Mouse (Mus musculus): ENCODE results near the gene Gpr137c.

Gene Gpr137c

DNA sequence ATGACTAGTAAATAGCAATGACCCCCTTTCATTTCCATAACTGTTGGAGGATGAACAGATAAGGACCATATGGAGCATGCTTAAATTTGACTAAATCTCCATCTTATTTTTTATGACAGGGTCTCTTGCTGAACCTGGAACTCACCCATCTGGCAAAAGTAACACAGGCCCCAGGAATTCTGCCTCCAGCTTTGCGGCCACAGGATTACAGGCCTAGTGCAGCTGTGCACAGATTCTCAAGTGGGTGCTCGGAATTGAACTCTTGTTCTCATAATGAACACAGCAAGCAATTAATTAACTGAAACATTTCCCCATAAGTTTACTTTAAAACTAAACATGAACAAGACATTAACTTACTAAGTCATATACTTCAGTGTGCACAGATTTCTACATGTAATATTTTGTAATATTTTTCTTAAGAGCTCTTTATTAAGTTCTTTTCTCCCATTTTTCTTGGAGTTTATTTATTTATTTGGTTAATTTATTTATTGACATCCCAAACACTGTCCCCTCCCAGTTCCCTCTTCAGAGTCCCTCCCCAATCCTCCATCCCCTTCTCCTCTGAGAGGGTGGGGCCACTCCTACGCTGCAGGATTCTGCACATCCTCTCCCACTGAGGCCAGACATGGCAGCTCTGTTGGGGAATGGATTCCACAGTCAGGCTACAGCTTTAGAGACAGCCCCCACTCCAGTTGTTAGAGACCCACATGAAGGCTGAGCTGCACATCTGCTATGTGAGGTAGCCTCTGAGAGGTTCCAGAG lies 44.5 kb downstream of the Gpr137c start:
- in situ Hi-C loops (cut with MboI; ENCODE audit: low pct_unique_long_range_greater_than_20kb in 1 of 2, low sequenced_read_pairs in 2 of 2, unreplicated experiment in 1 of 2) = no loop called here

DNA sequence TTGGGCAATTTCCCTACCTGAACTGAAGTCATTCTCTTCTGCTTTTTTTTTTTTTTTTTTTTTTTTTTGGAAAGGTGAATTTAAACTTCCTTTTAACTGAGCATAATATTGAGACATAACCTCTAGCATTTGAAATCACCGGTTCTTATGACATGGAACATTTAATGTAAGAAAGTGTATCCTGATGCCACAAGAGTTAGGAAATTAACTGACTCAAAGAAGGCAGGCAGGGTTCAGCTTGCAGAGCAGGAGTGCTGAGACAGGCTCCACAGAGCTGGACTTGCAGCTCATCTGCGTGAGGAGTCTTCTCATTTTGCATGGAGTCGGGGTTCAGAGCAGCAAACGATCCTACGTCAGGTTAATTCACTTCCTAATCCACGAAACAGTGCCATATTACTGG lies 56.3 kb downstream of the Gpr137c start:
- in situ Hi-C loops (cut with MboI; ENCODE audit: low pct_unique_long_range_greater_than_20kb in 1 of 2, low sequenced_read_pairs in 2 of 2, unreplicated experiment in 1 of 2) = no loop called here

DNA sequence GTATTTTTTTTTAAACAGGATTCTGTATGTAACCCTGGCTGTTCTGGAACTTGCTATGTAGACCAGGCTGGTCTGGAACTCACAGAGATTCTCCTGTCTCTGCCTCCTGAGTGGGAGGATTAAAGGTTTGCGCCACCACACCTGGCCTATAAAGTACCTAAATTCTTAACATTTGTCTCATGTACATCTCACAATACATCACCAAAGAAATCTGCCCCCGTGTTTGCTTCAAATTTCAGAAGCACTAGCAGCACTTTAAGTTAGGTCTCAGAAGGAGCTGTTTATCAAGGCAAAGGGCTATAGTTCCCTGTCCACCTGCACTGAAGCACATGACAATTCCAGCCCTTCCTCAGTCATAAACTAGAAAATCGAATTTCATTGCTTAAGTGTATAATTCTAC lies 62.5 kb downstream of the Gpr137c start:
- in situ Hi-C loops (cut with MboI; ENCODE audit: low pct_unique_long_range_greater_than_20kb in 1 of 2, low sequenced_read_pairs in 2 of 2, unreplicated experiment in 1 of 2) = no loop called here

DNA sequence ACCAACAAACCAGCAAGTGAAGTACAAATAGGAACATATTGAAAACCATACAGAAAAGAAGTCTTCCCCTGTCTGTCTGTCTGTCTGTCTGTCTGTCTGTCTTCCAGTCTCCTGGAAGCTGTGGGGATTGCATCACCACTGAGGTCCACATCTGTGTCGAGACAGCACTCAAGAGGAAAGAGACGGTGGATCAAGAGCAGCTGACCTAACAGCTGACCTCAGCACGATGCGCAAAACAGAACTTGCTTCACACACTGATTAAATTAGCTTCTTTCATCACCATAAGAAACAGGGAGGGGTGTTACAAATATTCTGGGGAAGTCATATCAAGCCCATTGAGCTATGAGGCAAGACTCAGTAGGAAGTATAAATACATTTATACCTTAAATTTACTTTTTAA lies 72.1 kb downstream of the Gpr137c start:
- in situ Hi-C loops (cut with MboI; ENCODE audit: low pct_unique_long_range_greater_than_20kb in 1 of 2, low sequenced_read_pairs in 2 of 2, unreplicated experiment in 1 of 2) = no loop called here

DNA sequence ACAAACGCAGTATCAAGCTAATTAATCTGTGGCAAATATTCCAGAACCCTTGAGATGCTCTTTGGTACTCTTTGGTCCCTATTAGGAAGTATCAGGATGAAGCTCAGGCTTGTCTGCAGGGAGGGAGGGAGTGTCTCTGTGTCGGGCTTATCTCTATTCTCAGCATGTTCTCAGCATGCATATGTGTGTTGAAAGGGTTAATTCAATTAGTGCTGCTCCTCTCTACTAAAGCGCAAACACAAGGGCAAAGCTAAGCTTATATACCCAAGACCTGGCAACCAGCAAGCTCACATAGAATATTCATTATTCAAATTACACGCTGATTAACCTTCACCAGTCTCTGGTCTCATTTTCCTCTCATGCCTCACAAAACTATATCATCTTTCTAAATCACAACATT lies 84.4 kb downstream of the Gpr137c start:
- in situ Hi-C loops (cut with MboI; ENCODE audit: low pct_unique_long_range_greater_than_20kb in 1 of 2, low sequenced_read_pairs in 2 of 2, unreplicated experiment in 1 of 2) = no loop called here

DNA sequence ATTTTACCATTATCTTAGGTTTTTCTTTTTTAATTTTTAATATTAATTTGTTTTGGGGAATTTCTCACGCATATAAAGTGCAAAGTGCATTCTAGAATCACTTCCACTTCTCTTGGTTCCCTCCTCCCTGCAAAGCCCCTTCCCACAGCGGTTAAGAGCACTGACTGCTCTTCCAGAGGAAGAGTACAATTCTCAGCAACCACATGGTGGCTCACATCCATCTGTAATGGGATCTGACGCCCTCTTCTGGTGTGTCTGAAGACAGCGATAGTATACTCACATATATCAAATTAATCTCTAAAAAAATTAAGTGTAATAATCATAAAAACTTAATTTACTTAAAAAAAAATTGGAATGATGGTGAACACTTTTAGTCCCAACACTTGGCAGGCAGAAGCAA lies 84.9 kb downstream of the Gpr137c start:
- in situ Hi-C loops (cut with MboI; ENCODE audit: low pct_unique_long_range_greater_than_20kb in 1 of 2, low sequenced_read_pairs in 2 of 2, unreplicated experiment in 1 of 2) = no loop called here

DNA sequence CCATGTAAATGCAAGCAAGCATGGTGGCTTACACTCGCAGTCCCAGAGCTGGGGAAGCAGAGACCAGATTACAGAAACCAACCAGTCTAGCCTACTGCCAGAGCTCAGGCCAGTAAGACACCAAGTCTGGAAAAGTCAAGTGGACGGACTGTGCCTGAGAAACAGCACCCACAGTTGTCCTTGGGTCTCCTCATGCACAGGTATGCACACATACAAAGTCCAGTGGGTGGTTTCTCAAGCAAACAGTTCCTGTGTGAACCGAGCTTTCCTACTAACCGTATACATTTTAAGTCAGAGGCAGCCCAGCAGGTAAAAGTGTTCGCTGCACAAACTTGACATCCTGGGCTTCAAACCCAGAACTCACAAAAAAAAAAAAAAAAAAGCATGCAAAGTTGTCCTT lies 86.3 kb downstream of the Gpr137c start:
- in situ Hi-C loops (cut with MboI; ENCODE audit: low pct_unique_long_range_greater_than_20kb in 1 of 2, low sequenced_read_pairs in 2 of 2, unreplicated experiment in 1 of 2) = no loop called here

DNA sequence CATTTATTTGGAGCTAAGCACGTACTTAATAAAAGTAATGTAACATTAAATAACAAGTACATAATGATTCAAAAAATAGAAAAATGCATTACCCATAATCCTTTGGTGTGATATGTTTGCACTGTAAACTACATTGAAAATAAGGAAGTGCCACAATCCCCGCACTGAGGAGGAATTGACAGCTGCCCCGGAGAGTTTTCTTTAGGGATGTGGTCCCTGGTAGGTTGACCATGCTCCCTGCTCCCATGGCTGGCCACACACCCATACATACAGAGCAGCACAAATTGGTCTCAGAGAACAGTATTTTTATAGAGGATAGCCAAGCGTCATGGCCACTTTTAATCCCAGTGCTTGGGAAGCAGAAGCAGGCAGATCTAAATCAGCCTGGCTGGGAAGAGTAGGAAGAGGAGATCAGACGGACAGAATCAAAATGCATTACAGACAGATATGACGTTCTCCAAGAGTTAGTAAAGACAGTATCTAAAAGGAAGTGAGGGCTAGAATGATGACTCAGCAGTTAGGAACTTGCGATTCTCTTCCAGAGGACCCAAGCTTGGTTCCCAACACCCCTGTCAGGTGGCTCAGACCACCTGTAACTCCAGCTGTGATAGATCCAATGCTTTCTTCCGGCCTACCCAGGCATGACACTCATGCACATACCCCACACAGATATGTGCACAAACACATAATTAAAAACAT lies 88.3 kb downstream of the Gpr137c start:
- in situ Hi-C loops (cut with MboI; ENCODE audit: low pct_unique_long_range_greater_than_20kb in 1 of 2, low sequenced_read_pairs in 2 of 2, unreplicated experiment in 1 of 2) = no loop called here

DNA sequence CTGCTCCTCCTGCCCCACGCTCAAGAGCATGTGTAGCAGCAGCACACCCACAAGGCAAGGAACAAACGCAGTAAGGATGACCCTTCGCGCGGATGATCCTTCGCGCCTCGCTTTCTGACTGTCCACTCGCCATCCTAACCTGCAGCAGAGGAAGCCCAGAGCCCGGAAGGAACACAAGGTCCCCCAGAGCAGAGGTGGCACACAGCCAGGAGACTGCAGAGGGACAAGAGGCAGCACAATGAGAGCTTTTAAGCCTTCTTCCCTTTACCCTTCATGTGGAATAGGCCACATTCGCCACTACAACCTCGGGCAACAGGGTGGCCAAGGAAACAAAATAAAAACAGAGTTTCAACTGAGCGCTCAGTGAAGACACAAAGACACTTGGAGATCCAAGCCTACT lies 90.1 kb downstream of the Gpr137c start:
- in situ Hi-C loops (cut with MboI; ENCODE audit: low pct_unique_long_range_greater_than_20kb in 1 of 2, low sequenced_read_pairs in 2 of 2, unreplicated experiment in 1 of 2) = no loop called here

DNA sequence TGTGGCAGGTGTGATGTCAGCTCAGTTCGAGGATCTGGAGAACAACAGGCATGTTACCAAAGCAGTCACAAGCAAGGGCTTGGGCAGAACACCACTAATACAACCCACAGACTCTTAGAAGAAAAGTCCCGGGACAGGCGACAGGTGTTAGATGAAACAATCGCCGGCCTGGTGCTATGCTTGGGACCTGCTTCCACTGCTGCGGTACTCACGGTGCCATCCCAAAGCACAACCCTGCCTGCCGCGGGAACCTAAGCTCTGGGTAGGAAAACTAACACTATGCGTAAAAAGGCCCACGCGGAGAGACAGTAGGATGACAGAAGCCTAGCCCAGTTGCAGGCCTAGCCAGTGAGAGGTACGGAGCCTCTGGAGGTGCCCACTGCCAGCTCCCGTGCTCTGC lies 90.6 kb downstream of the Gpr137c start:
- in situ Hi-C loops (cut with MboI; ENCODE audit: low pct_unique_long_range_greater_than_20kb in 1 of 2, low sequenced_read_pairs in 2 of 2, unreplicated experiment in 1 of 2) = no loop called here

DNA sequence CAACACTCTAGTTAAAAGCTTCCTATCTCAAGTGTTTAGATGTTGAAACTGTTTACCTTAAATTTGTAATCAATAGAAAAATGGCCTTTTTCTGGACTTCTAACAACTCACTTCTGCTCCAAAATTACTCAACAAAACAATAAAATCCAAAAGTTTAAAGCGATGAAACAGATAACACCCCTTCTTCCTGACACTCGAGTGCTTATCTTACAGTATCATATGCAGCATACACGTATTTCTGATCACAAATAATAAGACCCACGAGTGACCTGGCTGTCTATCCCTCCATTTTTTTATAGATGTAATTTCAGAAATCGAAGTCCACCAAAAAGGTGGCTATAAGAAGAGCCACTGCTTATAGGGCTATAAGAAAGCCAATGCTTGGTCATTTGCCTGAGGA lies 97.4 kb downstream of the Gpr137c start:
- in situ Hi-C loops (cut with MboI; ENCODE audit: low pct_unique_long_range_greater_than_20kb in 1 of 2, low sequenced_read_pairs in 2 of 2, unreplicated experiment in 1 of 2) = no loop called here

DNA sequence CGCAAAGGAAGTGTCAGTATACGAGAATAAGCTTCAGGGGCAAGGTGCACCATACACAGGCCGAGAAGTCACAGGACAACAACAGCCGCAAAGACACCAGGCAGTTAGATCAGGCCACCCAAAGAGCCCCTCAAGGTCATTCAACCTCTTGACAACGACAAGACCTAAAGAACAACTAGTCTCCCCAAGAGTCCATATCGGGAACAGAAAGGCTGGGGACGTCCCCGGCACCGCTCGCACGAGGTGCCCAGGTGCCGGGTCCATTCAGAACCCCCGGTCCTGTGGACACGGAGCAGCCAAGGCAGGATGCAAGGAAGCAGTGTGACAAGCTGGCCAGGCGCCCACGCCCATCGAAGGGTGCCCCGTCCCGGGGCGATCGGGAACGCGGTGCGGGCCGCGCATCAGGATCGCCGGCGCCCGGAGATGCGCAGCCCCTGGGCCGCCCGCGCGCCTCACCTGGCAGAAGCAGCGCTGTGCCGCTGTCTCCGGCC lies 98.4 kb downstream of the Gpr137c start:
- in situ Hi-C loops (cut with MboI; ENCODE audit: low pct_unique_long_range_greater_than_20kb in 1 of 2, low sequenced_read_pairs in 2 of 2, unreplicated experiment in 1 of 2) = no loop called here

DNA sequence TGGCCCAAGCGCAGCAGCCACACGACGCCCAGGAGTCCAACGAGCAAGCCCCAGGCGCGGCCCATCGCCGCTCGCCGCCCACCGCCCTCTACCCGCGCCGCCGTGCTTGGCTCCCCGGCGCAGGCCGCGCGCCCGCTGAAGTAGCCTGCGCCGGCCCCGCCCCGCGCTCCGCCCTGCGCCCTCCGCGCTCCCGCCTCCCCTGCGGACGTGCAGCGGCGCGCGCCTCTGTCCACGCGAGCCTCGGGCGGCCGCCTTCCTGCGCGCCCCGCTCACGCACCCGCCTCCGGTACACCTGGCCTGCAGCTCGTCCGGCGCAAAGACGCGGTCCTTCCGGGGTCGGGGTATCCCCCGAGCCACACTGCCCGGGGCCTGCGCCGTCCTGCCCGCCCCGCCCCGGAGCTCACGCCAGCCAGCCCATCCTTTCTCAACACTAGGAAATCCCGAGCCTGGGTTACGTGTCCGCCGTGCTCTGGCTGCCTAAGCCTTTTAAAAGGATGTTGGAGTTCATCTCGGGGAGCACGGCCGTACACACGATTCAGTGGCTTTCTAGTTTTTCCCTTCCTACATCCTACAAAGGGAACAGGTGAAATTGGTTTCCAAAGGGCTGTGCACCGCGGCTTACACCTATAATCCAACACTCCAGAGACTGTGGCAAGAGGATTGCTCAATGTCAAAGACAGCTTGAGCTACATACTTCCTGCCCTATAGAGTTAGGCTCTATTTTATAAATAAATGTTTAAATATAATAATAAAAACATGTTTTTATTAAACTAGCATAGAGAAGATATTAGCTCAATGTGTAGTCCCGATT lies 99.1 kb downstream of the Gpr137c start, which contains the start of gene Ero1l:
Gene Ero1l, minus strand, starts transcription at position 346 of the 811 bp plus-strand sequence.
- in situ Hi-C loops (cut with MboI; ENCODE audit: low pct_unique_long_range_greater_than_20kb in 1 of 2, low sequenced_read_pairs in 2 of 2, unreplicated experiment in 1 of 2) = no loop called here

DNA sequence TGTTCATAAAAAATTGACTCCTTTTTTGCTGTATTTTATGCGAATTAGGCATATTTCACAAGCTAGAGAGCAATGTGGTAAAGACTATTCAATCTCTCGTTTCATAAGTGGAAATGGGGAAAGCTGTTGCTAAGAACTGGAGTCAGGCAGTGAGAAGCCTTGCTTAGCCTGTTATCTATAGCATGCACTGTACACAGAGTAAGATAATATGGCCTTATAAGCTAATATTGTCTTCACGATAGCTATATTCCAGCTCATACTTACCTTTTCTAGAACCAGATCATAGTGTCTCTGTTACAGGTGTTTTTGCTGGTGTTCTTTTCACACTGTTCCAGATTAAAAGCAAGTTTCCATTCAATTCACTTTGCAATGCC lies 99.7 kb downstream of the Gpr137c start:
- in situ Hi-C loops (cut with MboI; ENCODE audit: low pct_unique_long_range_greater_than_20kb in 1 of 2, low sequenced_read_pairs in 2 of 2, unreplicated experiment in 1 of 2) = no loop called here

DNA sequence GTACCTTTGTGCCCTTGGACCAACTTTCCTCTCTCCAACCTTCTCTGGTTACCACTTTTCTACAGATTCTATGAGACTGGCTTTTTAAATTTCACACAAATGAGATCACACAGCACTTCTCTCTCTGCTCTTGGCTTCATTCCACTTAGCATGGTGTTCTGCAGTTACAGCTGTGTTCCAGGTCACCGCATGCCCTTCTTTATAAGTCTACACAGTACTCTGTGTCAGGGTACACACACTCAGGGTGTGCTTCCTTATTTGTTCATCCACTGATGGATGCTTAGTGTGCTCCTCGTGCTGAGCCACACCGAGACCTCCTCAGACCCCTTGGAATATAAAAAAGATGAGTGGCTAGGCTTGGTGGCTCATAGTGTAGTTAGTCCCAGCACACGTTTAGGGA lies 100.6 kb downstream of the Gpr137c start:
- in situ Hi-C loops (cut with MboI; ENCODE audit: low pct_unique_long_range_greater_than_20kb in 1 of 2, low sequenced_read_pairs in 2 of 2, unreplicated experiment in 1 of 2) = no loop called here

DNA sequence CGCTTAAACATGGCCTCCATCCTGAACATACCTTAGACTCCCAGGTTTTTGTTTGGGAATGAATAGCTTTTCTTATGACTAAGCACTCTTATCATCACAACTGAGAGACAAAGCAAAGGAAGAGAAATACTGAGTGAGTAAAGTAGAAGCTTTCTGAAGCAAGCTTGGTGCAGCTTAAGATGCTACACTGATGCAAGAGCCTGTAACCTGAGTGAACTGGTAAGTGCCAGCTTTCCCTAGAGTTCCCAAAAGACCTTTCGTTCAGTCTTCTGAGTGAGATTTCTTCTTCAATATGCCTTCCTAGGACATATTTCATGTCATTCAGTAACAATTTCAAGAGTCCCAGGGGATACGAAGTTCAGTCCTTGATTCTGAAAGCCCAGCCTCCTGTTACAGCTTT lies 101.5 kb downstream of the Gpr137c start:
- in situ Hi-C loops (cut with MboI; ENCODE audit: low pct_unique_long_range_greater_than_20kb in 1 of 2, low sequenced_read_pairs in 2 of 2, unreplicated experiment in 1 of 2) = no loop called here

DNA sequence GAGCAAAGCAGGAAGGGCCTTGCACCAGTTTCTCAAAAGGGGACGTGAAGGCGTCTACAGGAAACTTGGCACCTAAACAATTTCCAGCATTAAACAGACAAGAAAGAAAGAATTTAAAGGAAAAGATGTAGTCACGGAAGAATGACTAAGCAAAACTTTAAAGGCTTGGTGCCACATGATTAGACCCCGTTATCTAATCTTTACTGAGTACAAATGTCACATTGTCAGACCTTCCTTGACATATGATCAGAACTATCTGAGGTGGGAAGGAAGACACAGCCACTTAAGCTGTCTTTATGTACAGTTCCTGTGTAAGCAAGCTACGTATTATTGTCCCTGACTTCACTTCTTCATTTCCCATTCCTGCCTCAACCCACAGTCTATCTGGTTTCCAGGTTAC lies 102.1 kb downstream of the Gpr137c start:
- in situ Hi-C loops (cut with MboI; ENCODE audit: low pct_unique_long_range_greater_than_20kb in 1 of 2, low sequenced_read_pairs in 2 of 2, unreplicated experiment in 1 of 2) = no loop called here

DNA sequence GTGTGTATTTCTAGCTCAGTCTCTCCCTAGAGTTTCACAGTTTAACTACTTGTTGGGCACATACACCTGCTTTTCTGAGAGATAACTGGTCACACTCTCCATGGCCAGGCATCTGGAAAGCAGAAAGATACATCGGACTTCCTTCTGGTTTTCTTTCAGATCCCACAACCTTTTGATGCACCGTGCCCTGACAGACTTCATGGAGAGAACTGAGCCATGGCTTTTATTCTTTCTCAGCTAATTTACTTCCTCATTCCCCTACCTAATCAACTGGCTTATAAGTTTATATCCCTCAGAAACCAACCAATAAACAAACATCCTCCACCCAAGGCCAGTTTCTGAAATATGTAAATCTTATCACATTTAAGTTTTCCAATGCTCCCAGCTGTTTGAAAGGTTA lies 102.9 kb downstream of the Gpr137c start:
- in situ Hi-C loops (cut with MboI; ENCODE audit: low pct_unique_long_range_greater_than_20kb in 1 of 2, low sequenced_read_pairs in 2 of 2, unreplicated experiment in 1 of 2) = no loop called here

DNA sequence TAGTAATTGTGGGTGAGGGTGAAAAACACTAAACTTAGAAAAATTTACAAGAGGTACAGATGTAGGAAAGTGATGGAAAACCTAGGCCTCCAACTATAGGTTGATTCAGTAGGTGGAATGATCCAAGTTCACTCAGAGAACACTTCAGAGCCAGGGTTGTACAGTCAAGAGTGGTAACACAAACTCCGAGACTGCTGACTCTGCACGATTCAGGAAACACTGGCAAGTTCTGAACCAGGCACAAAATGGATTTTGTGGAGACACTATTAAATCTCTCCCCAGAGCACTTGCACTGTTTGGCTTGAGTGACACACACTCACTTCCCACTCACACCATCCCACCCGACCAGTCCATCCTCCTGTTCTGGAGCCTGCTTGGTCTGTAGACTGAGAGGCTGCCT lies 103.8 kb downstream of the Gpr137c start:
- in situ Hi-C loops (cut with MboI; ENCODE audit: low pct_unique_long_range_greater_than_20kb in 1 of 2, low sequenced_read_pairs in 2 of 2, unreplicated experiment in 1 of 2) = no loop called here

Measured in mouse embryonic stem cell (cell line).